In the genomic region with DNA sequence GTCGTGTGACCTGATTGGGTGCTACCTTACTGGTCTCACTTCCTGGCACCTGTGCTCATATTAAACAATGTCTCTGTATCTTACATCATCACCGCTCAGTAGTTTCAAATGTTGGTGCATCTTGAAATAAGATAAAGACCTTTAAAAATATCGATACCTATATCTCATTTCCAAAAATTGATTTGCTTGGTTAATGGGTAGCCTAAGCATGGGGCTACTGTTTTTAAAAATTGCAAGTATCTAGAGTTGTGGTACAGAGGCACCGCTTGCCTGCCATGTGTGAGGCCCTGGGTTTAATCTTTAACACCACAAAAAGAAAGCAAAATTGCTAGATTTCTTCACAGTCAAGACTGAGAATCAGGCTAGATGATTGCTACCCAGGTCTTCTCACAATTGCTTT, we compare ENCODE assay signal across 15 mouse cellular contexts.
"Had no signal": no experiment of that assay in that cellular context is flagged by ENCODE, and none has a peak within 500 bp of the region (broad histone marks: within the 10 kb centered on the region; RNA-seq: fewer than 3 reads in every experiment).

No protein-coding gene starts in this region.

- H3K27ac ChIP-seq: neural tube, embryonic 15.5 days; stomach, embryonic 15.5 days; stomach, postnatal 0 days had no signal

- H3K27me3 ChIP-seq: neural tube, embryonic 15.5 days; stomach, embryonic 15.5 days had no signal

- H3K4me2 ChIP-seq: neural tube, embryonic 15.5 days; stomach, embryonic 15.5 days had no signal

- H3K4me1 ChIP-seq: neural tube, embryonic 15.5 days; stomach, embryonic 15.5 days had no signal

- DNase-seq: retina, postnatal 1 day; right cerebral cortex, adult 18-20 months; right cerebral cortex, postnatal 14 days; right cerebral cortex, postnatal 25 days; right cerebral cortex, postnatal 4 days; spleen, adult 18-20 months; thymus, adult 18-20 months; thymus, adult 2 months; thymus, postnatal 14 days; thymus, postnatal 25 days; thymus, postnatal 36 days; thymus, postnatal 4 days had no signal

- H3K36me3 ChIP-seq: neural tube, embryonic 15.5 days; stomach, embryonic 15.5 days had no signal

- H3K9ac ChIP-seq: neural tube, embryonic 15.5 days; stomach, embryonic 15.5 days had no signal

- H3K9me3 ChIP-seq: neural tube, embryonic 15.5 days; stomach, embryonic 15.5 days had no signal

- H3K4me3 ChIP-seq: neural tube, embryonic 15.5 days; stomach, embryonic 15.5 days had no signal
